Mouse (Mus musculus): ENCODE results near the gene Ppil6. TPM values are rescaled to one million over a fixed set of nuclear protein-coding genes. Genes with fewer than 3 reads are reported as not detected.

Ppil6 gene
- total RNA-seq (2021), result 1.0 and 1.1 TPM in 2 replicates
- long read RNA-seq, experiment 1, result 0 reads
- long read RNA-seq, experiment 2, result 0 reads

GRCm38 (mm10) chr10:41489708-41490517, at the start of gene Ppil6, which contains the start of gene Smpd2:
Gene Ppil6 (plus strand): TSS chr10:41490439.
Gene Smpd2 (minus strand): TSS chr10:41490369.
- DNase-seq, result peak; percentile 97

GRCm38 (mm10) chr10:41448216-41448615, 42.0 kb upstream of the Ppil6 start:
- no peak for DNase-seq

- peak; percentile 58 for DNase-seq
Observed at GRCm38 (mm10) chr10:41449684-41450083, 40.6 kb upstream of the Ppil6 start.

GRCm38 (mm10) chr10:41450137-41450670, 40.0 kb upstream of the Ppil6 start, which contains the start of gene Zbtb24:
Gene Zbtb24 (plus strand): TSS chr10:41450383.
- DNase-seq, result peak; percentile 97

- DNase-seq, result no peak
Observed at GRCm38 (mm10) chr10:41450780-41451522, 39.3 kb upstream of the Ppil6 start.

GRCm38 (mm10) chr10:41451656-41452055, 38.6 kb upstream of the Ppil6 start:
- DNase-seq, result no peak

- peak; percentile 52 for DNase-seq
Observed at GRCm38 (mm10) chr10:41452791-41453190, 37.4 kb upstream of the Ppil6 start.

- DNase-seq, result no peak
Observed at GRCm38 (mm10) chr10:41459990-41460389, 30.2 kb upstream of the Ppil6 start.

GRCm38 (mm10) chr10:41460501-41460900, 29.7 kb upstream of the Ppil6 start:
- no peak for DNase-seq

GRCm38 (mm10) chr10:41461057-41461722, 29.0 kb upstream of the Ppil6 start:
- DNase-seq, result no peak

- DNase-seq, result no peak
Observed at GRCm38 (mm10) chr10:41464401-41464955, 25.8 kb upstream of the Ppil6 start.

GRCm38 (mm10) chr10:41467325-41467724, 22.9 kb upstream of the Ppil6 start:
- no peak for DNase-seq

- DNase-seq, result no peak
Observed at GRCm38 (mm10) chr10:41470693-41471092, 19.5 kb upstream of the Ppil6 start.

- no peak for DNase-seq
Observed at GRCm38 (mm10) chr10:41472534-41472933, 17.7 kb upstream of the Ppil6 start.

- DNase-seq, result no peak
Observed at GRCm38 (mm10) chr10:41472962-41473481, 17.2 kb upstream of the Ppil6 start.

- DNase-seq, result peak; percentile 71
Observed at GRCm38 (mm10) chr10:41473782-41474468, 16.3 kb upstream of the Ppil6 start.

- no peak for DNase-seq
Observed at GRCm38 (mm10) chr10:41474981-41475391, 15.3 kb upstream of the Ppil6 start.

GRCm38 (mm10) chr10:41476171-41477017, 13.8 kb upstream of the Ppil6 start, which contains the start of gene Mical1:
Gene Mical1 (plus strand): TSS chr10:41476314.
- DNase-seq, result peak; percentile 72

- DNase-seq, result no peak
Observed at GRCm38 (mm10) chr10:41477018-41477277, 13.3 kb upstream of the Ppil6 start.
